Mouse (Mus musculus) activated CD4-positive, CD25-positive, alpha-beta regulatory T cell (primary cell): ENCODE results near the gene Map1a. TPM values are rescaled to one million over a fixed set of nuclear protein-coding genes. Genes with fewer than 3 reads are reported as not detected.

Experiments used
- polyA plus RNA-seq, 2 experiments: library from polyadenylated mRNA; unstranded; fragments of 100-300 nt; shearing (Covaris generic); gene quantifications; one replicate each; pipeline ENCODE4 v1.2.1; 2017

Gene Map1a
- polyA plus RNA-seq, result under 1 TPM; 0.01 to 0.14 TPM

DNA sequence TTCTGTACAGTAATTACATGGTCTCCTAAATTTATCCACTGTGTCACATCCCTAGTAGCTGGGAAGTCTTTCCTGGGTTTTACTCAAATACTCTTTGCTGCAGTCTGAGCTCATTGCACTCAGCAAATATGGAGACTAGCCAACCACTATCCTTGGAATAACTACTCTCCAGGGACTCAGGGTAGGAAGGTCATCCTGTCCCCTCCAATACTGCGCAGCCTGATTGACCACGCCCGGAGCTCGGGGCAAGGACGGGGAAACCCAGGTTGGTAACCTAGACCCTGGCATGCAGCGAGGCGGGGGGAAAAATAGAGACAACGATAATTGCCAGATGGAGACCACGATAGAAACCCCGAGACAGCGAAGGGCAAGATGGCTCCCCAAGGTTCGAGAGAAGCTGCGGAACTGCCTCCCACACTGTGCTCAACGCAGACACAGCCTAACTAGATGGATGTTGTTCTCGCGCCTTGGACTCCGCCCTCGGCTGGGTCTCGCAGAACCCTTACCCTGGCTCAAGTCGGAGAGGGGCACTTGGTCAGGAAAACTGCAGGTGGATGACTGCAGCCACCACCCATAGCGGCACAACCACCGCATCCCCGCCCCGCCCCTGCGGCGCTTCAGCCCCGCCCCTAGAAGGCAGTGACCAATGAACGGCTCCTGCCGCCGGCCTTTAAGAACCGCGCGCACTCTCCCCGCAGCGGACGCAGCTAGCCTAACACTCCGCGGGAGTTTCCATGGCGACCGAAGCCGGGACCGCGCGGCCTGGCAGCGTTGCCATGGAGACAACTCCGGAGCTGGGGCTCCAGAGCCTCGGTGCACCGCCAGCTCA is at the start of gene Map1a:
Gene Map1a (plus strand): TSS at position 700 of the 829 bp plus-strand sequence.

DNA sequence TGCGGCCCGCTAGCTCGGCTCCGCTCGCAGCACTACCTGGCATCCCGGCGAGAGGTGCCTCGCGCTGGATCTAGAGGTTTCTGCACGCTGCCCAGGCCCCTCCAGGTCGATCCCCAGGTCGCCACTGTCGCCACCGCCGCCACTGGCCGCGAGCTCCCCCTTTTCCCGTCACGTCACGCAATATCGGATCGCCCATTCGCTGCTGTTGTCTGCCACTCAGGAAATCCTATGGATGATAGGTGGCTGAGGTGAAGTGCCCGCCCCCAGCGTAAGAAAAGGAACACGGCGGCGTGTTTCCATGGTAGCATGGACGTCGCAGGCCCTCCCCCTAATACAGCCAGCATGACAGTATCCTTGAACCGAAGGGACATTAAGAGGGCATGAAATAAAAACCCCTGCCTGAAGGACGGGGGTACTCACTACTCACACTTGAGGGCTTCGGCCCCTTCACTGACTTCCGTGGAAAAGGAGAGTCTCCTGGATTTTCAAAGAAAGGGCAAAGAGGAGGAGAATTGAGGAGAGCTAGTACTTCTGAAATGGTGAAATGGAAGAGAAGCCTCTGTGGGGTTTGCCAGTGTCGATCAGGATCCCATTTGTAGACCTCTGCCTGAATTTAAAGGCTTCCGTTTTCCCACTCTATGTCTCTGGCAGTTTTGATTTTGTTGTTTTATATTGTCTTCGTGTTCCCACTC is 18.0 kb upstream of the Map1a start, which contains the start of gene Trp53bp1:
Gene Trp53bp1 (minus strand): TSS at position 172 of the 692 bp plus-strand sequence.

DNA sequence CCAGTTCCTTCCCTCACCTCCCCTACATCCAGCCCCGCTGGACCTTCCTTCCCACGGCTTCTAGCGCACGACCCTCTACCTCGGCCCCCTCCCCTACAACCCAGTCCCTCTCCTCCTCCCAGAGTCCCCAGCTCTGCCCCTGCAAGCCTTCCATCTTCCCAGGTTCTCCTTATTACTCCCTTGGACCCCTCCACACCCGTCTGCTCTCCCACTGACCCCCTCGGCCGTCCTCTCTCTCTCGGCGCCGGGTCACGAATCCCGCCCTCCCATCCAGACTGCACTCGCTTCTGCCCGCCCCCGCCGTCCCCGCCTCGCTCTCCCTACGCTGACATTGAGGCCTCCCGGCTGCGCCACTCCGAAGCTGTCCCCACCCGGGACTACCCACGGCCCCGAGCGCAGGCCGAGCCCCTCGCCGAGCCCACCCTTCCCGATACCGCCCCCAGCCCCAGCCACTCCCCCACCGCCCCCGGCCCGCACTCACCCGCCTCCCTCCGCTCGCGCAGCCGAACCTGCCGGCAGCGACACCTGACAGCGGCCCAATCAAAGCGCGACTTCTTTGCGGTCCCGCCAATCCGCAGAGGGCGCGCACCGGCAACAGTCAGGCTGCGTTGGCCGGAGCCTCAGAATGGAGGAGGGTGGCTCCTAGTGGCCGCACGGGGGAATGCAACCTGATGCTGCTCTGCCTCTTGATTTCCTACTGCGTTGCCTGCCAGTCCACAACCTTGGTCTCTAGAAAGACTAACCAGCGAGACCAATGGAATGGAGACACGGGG is 65.6 kb downstream of the Map1a start, which contains the start of gene Ppip5k1:
Gene Ppip5k1 (minus strand): TSS at position 577 of the 773 bp plus-strand sequence.

DNA sequence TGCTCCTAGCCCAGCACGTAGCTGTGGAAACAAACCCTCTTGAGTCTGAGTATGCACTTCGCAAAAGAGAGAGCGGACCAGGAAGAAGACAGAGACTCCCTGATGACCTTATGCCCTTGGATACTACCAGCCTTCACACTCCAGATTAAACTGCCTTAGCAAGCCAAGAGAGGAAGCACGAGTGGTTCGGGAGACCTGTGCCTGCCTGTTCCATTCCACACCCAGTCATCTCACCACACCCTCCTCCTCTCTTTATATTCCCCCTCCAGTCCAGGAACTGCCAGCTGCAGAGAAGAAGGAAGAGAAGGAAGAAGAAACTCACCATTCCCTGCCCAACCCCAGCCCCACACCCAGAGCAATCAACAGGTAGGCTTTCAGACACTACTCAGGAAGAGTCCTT is 68.1 kb downstream of the Map1a start, which contains the start of gene Ckmt1:
Gene Ckmt1 (plus strand): TSS at position 221 of the 400 bp plus-strand sequence.

Other genes with a start within 250 kb of the Map1a start
- under 1 TPM in 1 of 2 experiments, not detected in 1; 0.31 TPM for gene Tgm5, start 203.8 kb upstream of the Map1a start, polyA plus RNA-seq
- gene Tgm7, start 179.8 kb upstream of the Map1a start, polyA plus RNA-seq, result under 1 TPM in 1 of 2 experiments, not detected in 1; 0.10 TPM
- gene Adal, start 149.2 kb upstream of the Map1a start, polyA plus RNA-seq, result 10 to 100 TPM; 16.4 to 20.5 TPM
- gene Lcmt2, start 148.9 kb upstream of the Map1a start, polyA plus RNA-seq, result 10 to 100 TPM; 17.9 to 19.7 TPM
- gene Tubgcp4, start 118.9 kb upstream of the Map1a start, polyA plus RNA-seq, result 10 to 100 TPM; 74.4 to 82.9 TPM
- gene Zscan29, start 118.5 kb upstream of the Map1a start, polyA plus RNA-seq, result 10 to 100 TPM; 27.1 to 45.5 TPM
- 10 to 100 TPM; 28.1 to 45.6 TPM for gene Trp53bp1, start 18.2 kb upstream of the Map1a start, polyA plus RNA-seq
- 10 to 100 TPM in 1 of 2 experiments, 1 to 10 TPM in 1; 8.9 to 11.3 TPM for gene Ppip5k1, start 65.8 kb downstream of the Map1a start, polyA plus RNA-seq
- gene Ckmt1, start 68.1 kb downstream of the Map1a start, polyA plus RNA-seq, result under 1 TPM in 1 of 2 experiments, not detected in 1; 0.27 TPM
- under 1 TPM; 0.07 to 0.12 TPM for gene Strc, start 97.6 kb downstream of the Map1a start, polyA plus RNA-seq
- gene Pdia3, start 124.2 kb downstream of the Map1a start, polyA plus RNA-seq, result 100 to 1,000 TPM; 589 to 791 TPM
- 1 to 10 TPM; 2.6 to 2.8 TPM for gene Catsper2, start 124.2 kb downstream of the Map1a start, polyA plus RNA-seq
- 1 to 10 TPM in 1 of 2 experiments, under 1 TPM in 1; 0.66 to 1.2 TPM for gene Ell3, start 154.7 kb downstream of the Map1a start, polyA plus RNA-seq
- gene Serf2, start 159.6 kb downstream of the Map1a start, polyA plus RNA-seq, result 100 to 1,000 TPM; 488 to 517 TPM
- 100 to 1,000 TPM; 160 to 176 TPM for gene Hypk, start 163.7 kb downstream of the Map1a start, polyA plus RNA-seq
- 1 to 10 TPM in 1 of 2 experiments, under 1 TPM in 1; 0.33 to 1.2 TPM for gene Serinc4, start 167.2 kb downstream of the Map1a start, polyA plus RNA-seq
- gene Mfap1b, start 184.5 kb downstream of the Map1a start, polyA plus RNA-seq, result 10 to 100 TPM; 80.2 to 85.9 TPM
- gene Mfap1a, start 217.1 kb downstream of the Map1a start, polyA plus RNA-seq, result 10 to 100 TPM; 29.0 to 30.1 TPM
- 1 to 10 TPM; 7.2 to 9.3 TPM for gene Wdr76, start 217.1 kb downstream of the Map1a start, polyA plus RNA-seq